ENCODE assay signal across 8 mouse cellular contexts in genomic region chr4:132074077-132074932, GRCm38 (mm10). TPM values are rescaled to one million over a fixed set of nuclear protein-coding genes. Genes with fewer than 3 reads are reported as not detected.
DNase-seq lines count a peak whose midpoint lies in the region; ATAC-seq and TF ChIP-seq lines count a peak whose summit lies in the region.

Gene Gm10300 (plus strand): TSS chr4:132074697.

- peak within 1 kb of the TSS; percentile 91 for H3K27ac ChIP-seq in heart, adult 2 months
- H3K27ac ChIP-seq in neural tube, embryonic 14.5 days (ENCODE audit: low read depth, low read length), result no peak within 1 kb of the TSS

- peaks cover 16% of the 10 kb centered on the region for H3K4me1 ChIP-seq in heart, adult 2 months (ENCODE audit: control insufficient read depth, insufficient read depth, low read length)
- peaks cover 7% of the 10 kb centered on the region for H3K4me1 ChIP-seq in lung, adult 2 months (ENCODE audit: control insufficient read depth, insufficient read depth, low read length)
- H3K4me1 ChIP-seq in neural tube, embryonic 14.5 days (ENCODE audit: control insufficient read depth, insufficient read depth, low read length), result peaks cover 7% of the 10 kb centered on the region; the same call in 1 of the 2 replicates

- WGBS in heart, adult 2 months, result 2% methylated on average over 42 of the region's 42 CpGs
- WGBS in lung, adult 2 months, result 1% methylated on average over 42 of the region's 42 CpGs
- WGBS in neural tube, embryonic 14.5 days, result under 1% methylated on average over 42 of the region's 42 CpGs

- no peaks in the 10 kb centered on the region for H3K27me3 ChIP-seq in heart, adult 2 months (ENCODE audit: control insufficient read depth, insufficient read depth, low read length)
- no peaks in the 10 kb centered on the region; the same call in 1 of the 2 replicates for H3K27me3 ChIP-seq in neural tube, embryonic 14.5 days (ENCODE audit: control insufficient read depth, insufficient read depth, low read length)

- ATAC-seq in neural tube, embryonic 14.5 days (ENCODE audit: low read depth), result peak; percentile 41

- TF ChIP-seq POLR2A in heart, adult 2 months (IDR thresholded peaks at IDR 0.05; ENCODE audit: insufficient read depth, low read depth, low read length), result 0 out of 2 replicates have a peak, but pooled peaks have one; percentile 40
- no peak for TF ChIP-seq POLR2A in lung, adult 2 months (IDR thresholded peaks at IDR 0.05; ENCODE audit: borderline replicate concordance, extremely low read depth, low read depth, low read length)

- H3K9ac ChIP-seq in heart, adult 2 months (ENCODE audit: low read depth, low read length), result peak within 1 kb of the TSS; percentile 96
- H3K9ac ChIP-seq in neural tube, embryonic 14.5 days (replicated peaks; ENCODE audit: low read depth, low read length), result peak within 1 kb of the TSS; percentile 57

- peak within 1 kb of the TSS; percentile 85 for H3K4me3 ChIP-seq in heart, adult 2 months
- peak within 1 kb of the TSS; percentile 68 for H3K4me3 ChIP-seq in lung, adult 2 months (replicated peaks; ENCODE audit: extremely low read depth, low read depth, low read length)
- peak within 1 kb of the TSS; percentile 71 for H3K4me3 ChIP-seq in neural tube, embryonic 14.5 days (ENCODE audit: low read depth, low read length)

- H3K4me2 ChIP-seq in neural tube, embryonic 14.5 days (ENCODE audit: low read depth, low read length), result peak within 1 kb of the TSS; percentile 100

- intact Hi-C loops in heart, adult 2 months (cut with DNase I), result loop anchor here (2.0 kb wide), 1 partner anchor 42 kb away; no protein-coding TSS in a partner anchor

- no peaks in the 10 kb centered on the region for H3K9me3 ChIP-seq in neural tube, embryonic 14.5 days (ENCODE audit: control insufficient read depth, low read length)

- no peak; the same call in 1 of the 2 replicates for TF ChIP-seq CTCF in heart, adult 2 months (IDR thresholded peaks at IDR 0.05)
- TF ChIP-seq CTCF in lung, adult 2 months (IDR thresholded peaks at IDR 0.05; ENCODE audit: insufficient read depth, low read length), result no peak

- H3K36me3 ChIP-seq in heart, adult 2 months (ENCODE audit: control insufficient read depth, insufficient read depth, low read length), result 0 out of 2 replicates have a peak, but pooled peaks cover 2% of the 10 kb centered on the region
- no peaks in the 10 kb centered on the region for H3K36me3 ChIP-seq in neural tube, embryonic 14.5 days (ENCODE audit: control insufficient read depth, insufficient read depth, low read length)

- peak; percentile 18 for DNase-seq in right cerebral cortex, postnatal 25 days
- no peak for DNase-seq in right cerebral cortex, postnatal 14 days
- peak; percentile 59 for DNase-seq in embryo, embryonic 10.5 days (ENCODE audit: low spot score)
- DNase-seq in heart, adult 2 months, result peak; percentile 74 to 79
- DNase-seq in kidney, adult 11 months, result peak; percentile 65
- DNase-seq in lung, adult 2 months, result peak; percentile 66
- peak; percentile 65 for DNase-seq in yolk sac, embryonic 10.5 days (ENCODE audit: low spot score)

- H3K79me2 ChIP-seq in heart, adult 2 months (replicated peaks; ENCODE audit: control insufficient read depth, insufficient read depth, low read length), result 0 out of 2 replicates have a peak, but pooled peaks cover 4% of the 10 kb centered on the region

- TF ChIP-seq EP300 in heart, adult 2 months (IDR thresholded peaks at IDR 0.05; ENCODE audit: insufficient read depth, low read depth, low read length), result no peak

RNA-seq across cellular contexts. Expression of gene Gm10300, which starts in this region (rescaled TPM):
- under 1 TPM; 0.11 to 0.13 TPM for total RNA-seq in heart, adult 2 months (2021)
- polyA plus RNA-seq in heart, adult 2 months (2012; rRNA removed), result 0.08 and 0.12 TPM in 2 replicates
- 0.07 and 0.25 TPM in 2 replicates for polyA plus RNA-seq in lung, adult 2 months (2012; rRNA removed)
- not detected in 2 replicates for polyA plus RNA-seq in neural tube, embryonic 14.5 days (2014; fragmentation: Nextera tagmentation; extraction: Ambion mirVana)

Comparison
In these comparisons a context has a peak if more than half of its experiments do, and no peak if none do; other contexts are left out.
1. Peak in DNase-seq, H3K4me3 ChIP-seq, H3K27ac ChIP-seq and H3K9ac ChIP-seq in heart, adult 2 months; RNA of the gene not detected or under 1 TPM.
2. Peak in DNase-seq and H3K4me3 ChIP-seq in lung, adult 2 months; RNA of the gene not detected or under 1 TPM.
3. Peak in ATAC-seq, H3K4me3 ChIP-seq, H3K9ac ChIP-seq and H3K4me2 ChIP-seq in neural tube, embryonic 14.5 days; RNA of the gene not detected or under 1 TPM.